In the genomic region with DNA sequence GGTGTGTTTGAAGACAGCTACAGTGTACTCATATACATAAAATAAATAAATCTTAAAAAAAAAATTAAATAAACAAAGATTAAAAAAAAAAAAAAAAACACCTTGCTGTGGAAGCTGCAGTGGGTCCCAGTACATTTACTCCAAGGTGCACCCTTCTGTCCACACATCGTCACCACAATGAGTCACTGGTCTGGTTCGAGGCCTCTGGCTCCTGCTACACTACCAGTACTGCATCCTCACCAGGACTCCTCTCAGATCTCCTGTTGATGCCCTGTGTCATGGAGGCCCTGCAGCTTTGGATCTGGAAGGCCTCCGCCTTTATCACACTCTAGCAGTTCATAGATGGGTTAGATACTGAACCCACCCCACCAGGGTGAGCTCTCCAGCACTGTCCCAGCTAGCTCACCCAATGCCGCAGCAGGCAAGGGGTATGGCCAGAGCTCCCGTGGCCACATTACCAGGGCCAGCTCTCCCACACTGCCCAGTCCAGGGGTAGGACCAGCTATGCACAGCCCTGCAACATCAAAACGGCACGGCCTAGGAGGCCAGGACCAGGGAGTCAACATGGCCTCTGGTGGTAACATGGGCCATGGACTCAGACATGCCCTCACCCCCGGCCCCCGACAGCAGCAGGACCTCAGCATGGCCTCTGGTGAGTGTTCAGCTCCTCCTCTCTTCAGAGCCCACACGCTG, we compare ENCODE assay signal across 11 mouse cellular contexts. TPM values are rescaled to one million over a fixed set of nuclear protein-coding genes. Genes with fewer than 3 reads are reported as not detected.
DNase-seq lines count a peak whose midpoint lies in the region; ATAC-seq and TF ChIP-seq lines count a peak whose summit lies in the region.
"Had no signal": no experiment of that assay in that cellular context is flagged by ENCODE, and none has a peak within 500 bp of the region (broad histone marks: within the 10 kb centered on the region; RNA-seq: fewer than 3 reads in every experiment).

No protein-coding gene starts in this region.

- DNase-seq in heart, postnatal 0 days (ENCODE audit: low spot score): no peak
- no peak for DNase-seq in heart, postnatal 14 days
- DNase-seq in liver: peak; percentile 70
- no peak for DNase-seq in thymus, adult 18-20 months
- DNase-seq: adrenal gland, adult 8-10 months; cerebellum, adult 9-11 months; kidney, adult 8-10 months; left cerebral cortex, postnatal 4 days had no signal

- H3K27me3 ChIP-seq in heart, postnatal 0 days (ENCODE audit: control insufficient read depth, insufficient read depth, low read length): no peaks in the 10 kb centered on the region
- H3K27me3 ChIP-seq in neural tube, embryonic 14.5 days (ENCODE audit: control insufficient read depth, insufficient read depth, low read length): no peaks in the 10 kb centered on the region
- H3K27me3 ChIP-seq in neural tube, embryonic 15.5 days (replicated peaks): no peaks in the 10 kb centered on the region

- intact Hi-C loops in heart, postnatal 14 days (cut with DNase I): no loop called here

- peak overlapping the region; percentile 90 for H3K27ac ChIP-seq in heart, postnatal 0 days (ENCODE audit: low read depth)
- no peak overlapping the region for H3K27ac ChIP-seq in neural tube, embryonic 14.5 days (ENCODE audit: low read depth, low read length)
- H3K27ac ChIP-seq in neural tube, embryonic 15.5 days (replicated peaks): no peak overlapping the region

- peaks cover 90% of the 10 kb centered on the region for H3K4me1 ChIP-seq in heart, postnatal 0 days (ENCODE audit: control insufficient read depth, insufficient read depth)
- H3K4me1 ChIP-seq in neural tube, embryonic 14.5 days (ENCODE audit: control insufficient read depth, insufficient read depth, low read length): no peaks in the 10 kb centered on the region
- H3K4me1 ChIP-seq in neural tube, embryonic 15.5 days: 0 out of 2 replicates have a peak, but pooled peaks cover 4% of the 10 kb centered on the region

- H3K9ac ChIP-seq in heart, postnatal 0 days (replicated peaks; ENCODE audit: low read depth, low read length): no peak overlapping the region
- H3K9ac ChIP-seq in neural tube, embryonic 14.5 days (replicated peaks; ENCODE audit: low read depth, low read length): no peak overlapping the region
- no peak overlapping the region for H3K9ac ChIP-seq in neural tube, embryonic 15.5 days (replicated peaks)

- no peaks in the 10 kb centered on the region for H3K9me3 ChIP-seq in heart, postnatal 0 days (replicated peaks; ENCODE audit: control insufficient read depth, low read length)
- H3K9me3 ChIP-seq in neural tube, embryonic 14.5 days (ENCODE audit: control insufficient read depth, low read length): no peaks in the 10 kb centered on the region
- no peaks in the 10 kb centered on the region for H3K9me3 ChIP-seq in neural tube, embryonic 15.5 days (replicated peaks)

- no peak overlapping the region for H3K4me3 ChIP-seq in heart, postnatal 0 days (ENCODE audit: low read depth, low read length)
- no peak overlapping the region for H3K4me3 ChIP-seq in neural tube, embryonic 14.5 days (ENCODE audit: low read depth, low read length)
- no peak overlapping the region for H3K4me3 ChIP-seq in neural tube, embryonic 15.5 days (replicated peaks)

- no peaks in the 10 kb centered on the region for H3K36me3 ChIP-seq in heart, postnatal 0 days (replicated peaks; ENCODE audit: control insufficient read depth, insufficient read depth, low read length)
- no peaks in the 10 kb centered on the region for H3K36me3 ChIP-seq in neural tube, embryonic 14.5 days (ENCODE audit: control insufficient read depth, insufficient read depth, low read length)
- no peaks in the 10 kb centered on the region for H3K36me3 ChIP-seq in neural tube, embryonic 15.5 days

- 0 out of 2 replicates have a peak, but pooled peaks have one; percentile 4 for ATAC-seq in heart, postnatal 0 days (ENCODE audit: insufficient read depth, low read depth)
- ATAC-seq in neural tube, embryonic 14.5 days (ENCODE audit: low read depth): peak; percentile 41; the same call in 1 of the 2 replicates
- ATAC-seq in neural tube, embryonic 15.5 days (ENCODE audit: low FRiP score): no peak
- no peak for ATAC-seq in inflammation-experienced regulatory T-cells, adult 6 months

- peak; percentile 5; the same call in 1 of the 2 replicates for TF ChIP-seq CTCF in heart, postnatal 0 days (IDR thresholded peaks at IDR 0.05; ENCODE audit: low read depth)

- no peak for TF ChIP-seq EP300 in heart, postnatal 0 days (IDR thresholded peaks at IDR 0.05; ENCODE audit: low read depth)

- peak overlapping the region; percentile 8; the same call in 1 of the 2 replicates for H3K4me2 ChIP-seq in heart, postnatal 0 days (ENCODE audit: low read depth, low read length)
- no peak overlapping the region for H3K4me2 ChIP-seq in neural tube, embryonic 14.5 days (ENCODE audit: low read depth, low read length)
- H3K4me2 ChIP-seq in neural tube, embryonic 15.5 days: no peak overlapping the region

- 80% methylated on average over 10 of the region's 10 CpGs for WGBS in heart, postnatal 0 days
- WGBS in neural tube, embryonic 14.5 days: 96% methylated on average over 10 of the region's 10 CpGs
- WGBS in neural tube, embryonic 15.5 days: 92% methylated on average over 10 of the region's 10 CpGs

RNA-seq across cellular contexts. Expression of gene Arhgap10, which starts 26.4 kb away (rescaled TPM):
- 33.3 and 37.8 TPM in 2 replicates for total RNA-seq in heart, postnatal 0 days (2014; rRNA removed; ENCODE audit: low replicate concordance)
- 23.6 and 25.5 TPM in 2 replicates for polyA plus RNA-seq in heart, postnatal 0 days (2015; fragmentation: Nextera tagmentation; extraction: Ambion mirVana)
- 10 to 100 TPM; 48.6 to 52.5 TPM for total RNA-seq in heart, postnatal 14 days (2021)
- 3.8 and 6.0 TPM in 2 replicates for polyA plus RNA-seq in neural tube, embryonic 14.5 days (2014; fragmentation: Nextera tagmentation; extraction: Ambion mirVana)
- 5.7 and 11.4 TPM in 2 replicates for polyA plus RNA-seq in neural tube, embryonic 15.5 days (2015; fragmentation: Nextera tagmentation; extraction: Ambion mirVana)
- 1 to 10 TPM; 2.5 to 5.0 (median 2.9) TPM for polyA plus RNA-seq in inflammation-experienced regulatory T-cells, adult 6 months (2017; shearing (Covaris generic))

RNA-seq across cellular contexts. Expression of gene Prmt9, which starts 57.8 kb away (rescaled TPM):
- total RNA-seq in heart, postnatal 0 days (2014; rRNA removed; ENCODE audit: low replicate concordance): 13.8 and 15.1 TPM in 2 replicates
- 13.3 and 14.9 TPM in 2 replicates for polyA plus RNA-seq in heart, postnatal 0 days (2015; fragmentation: Nextera tagmentation; extraction: Ambion mirVana)
- 10 to 100 TPM; 14.8 to 15.9 TPM for total RNA-seq in heart, postnatal 14 days (2021)
- polyA plus RNA-seq in neural tube, embryonic 14.5 days (2014; fragmentation: Nextera tagmentation; extraction: Ambion mirVana): 32.6 and 32.9 TPM in 2 replicates
- 26.5 and 27.3 TPM in 2 replicates for polyA plus RNA-seq in neural tube, embryonic 15.5 days (2015; fragmentation: Nextera tagmentation; extraction: Ambion mirVana)
- 10 to 100 TPM; 12.6 to 16.6 (median 14.3) TPM for polyA plus RNA-seq in inflammation-experienced regulatory T-cells, adult 6 months (2017; shearing (Covaris generic))

Comparison
In these comparisons a context has a peak if more than half of its experiments do, and no peak if none do; other contexts are left out.
1. ATAC-seq: peak in heart, postnatal 0 days (single experiment) and neural tube, embryonic 14.5 days (single experiment); none in neural tube, embryonic 15.5 days (single experiment) and inflammation-experienced regulatory T-cells, adult 6 months (single experiment).